Mouse (Mus musculus) hindbrain, postnatal 0 days (tissue): ENCODE data around the gene Ccdc86. TPM values are rescaled to one million over a fixed set of nuclear protein-coding genes. Genes with fewer than 3 reads are reported as not detected.
A peak's percentile ranks its signal among the peaks of the same experiment; 100 is the strongest.

Experiments used
- ATAC-seq: fragments of 200-750 bp; cut with Nextera tagmentation; 2 replicates; pipeline ENCODE4 v1.8.0; 2017; ENCODE audit warnings: mild to moderate bottlenecking, moderate TSS enrichment, moderate library complexity
- DNase-seq: peaks from one replicate; pipeline ENCODE4 v3.0.0-alpha.2; 2015; ENCODE audit warnings: low spot score
- H3K27ac ChIP-seq: fragments of 300-500 bp; sonication (generic); 2 replicates; pipeline ENCODE4 v1.5.1; 2014; ENCODE audit warnings: mild to moderate bottlenecking
- H3K27me3 ChIP-seq: fragments of 300-500 bp; sonication (generic); 2 replicates; pipeline ENCODE4 v1.6.1; 2014; ENCODE audit warnings: low read length, mixed read lengths; ENCODE audit not compliant: insufficient read depth
- H3K36me3 ChIP-seq: fragments of 300-500 bp; sonication (generic); 2 replicates; pipeline ENCODE4 v1.6.1; 2014; ENCODE audit warnings: low read length, mixed read lengths; ENCODE audit not compliant: insufficient read depth
- H3K4me1 ChIP-seq: fragments of 300-500 bp; sonication (generic); 2 replicates; pipeline ENCODE4 v1.6.1; 2014; ENCODE audit warnings: antibody characterized with exemption, low read length, mixed read lengths; ENCODE audit not compliant: insufficient read depth
- H3K4me2 ChIP-seq: fragments of 300-500 bp; sonication (generic); 2 replicates; pipeline ENCODE4 v1.6.1; 2014; ENCODE audit warnings: low read depth, mild to moderate bottlenecking, low read length, moderate library complexity, mixed read lengths
- H3K4me3 ChIP-seq: fragments of 300-500 bp; sonication (generic); 2 replicates; pipeline ENCODE4 v1.5.1; 2014; ENCODE audit warnings: low read length
- H3K9ac ChIP-seq: fragments of 300-500 bp; sonication (generic); replicated peaks from 2 replicates; pipeline ENCODE4 v1.6.1; 2014; ENCODE audit warnings: mild to moderate bottlenecking, low read length, moderate library complexity, mixed read lengths
- H3K9me3 ChIP-seq: fragments of 300-500 bp; sonication (generic); 2 replicates; pipeline ENCODE4 v1.6.1; 2016; ENCODE audit warnings: low read length, mixed read lengths
- CTCF ChIP-seq: IDR thresholded peaks from 2 replicates; pipeline ENCODE4 v1.5.1; 2016; ENCODE audit warnings: antibody characterized with exemption, control low read depth, low read depth
- WGBS: fragments of 180-500 bp; shearing (Covaris S2); extraction: QIAGEN DNeasy Blood & Tissue Kit; methylation state at CpG from one replicate; pipeline ENCODE4 v1.1.7; 2014; 5-methylcytosine and 5-hydroxymethylcytosine counted together
- polyA plus RNA-seq: library from polyadenylated mRNA; unstranded; fragments of >200 nt; fragmentation: Nextera tagmentation; extraction: Ambion mirVana; gene quantifications from 2 replicates; pipeline ENCODE4 v1.2.1, GENCODE M21; 2015
- total RNA-seq: library from RNA; depleted of rRNA; stranded (reverse); fragments of >200 nt; gene quantifications from 2 replicates; pipeline ENCODE4 v1.2.3, GENCODE M21; 2014

Gene Ccdc86
- total and polyA plus RNA-seq, 2 experiments from 2014 or later: 5.4 to 14.2 TPM

- Histone ChIP-seq H3K9ac (no peak overlapping the region), H3K27me3 (no peaks in the 10 kb centered on the region), H3K36me3 (no peaks in the 10 kb centered on the region), H3K4me2 (no peak overlapping the region), H3K9me3 (no peaks in the 10 kb centered on the region), H3K4me1 (no peaks in the 10 kb centered on the region), H3K4me3 (no peak overlapping the region), H3K27ac (no peak overlapping the region)
- peak; percentile 62 for TF ChIP-seq CTCF
- ATAC-seq: no peak
- 27% methylated on average over 14 of the region's 14 CpGs for WGBS
- peak; percentile 18 for DNase-seq
Observed at GRCm38 (mm10) chr19:10983146-10983545, 34.1 kb upstream of the Ccdc86 start.

- WGBS: 84% methylated on average over 5 of the region's 5 CpGs
- no peaks in the 10 kb centered on the region for H3K9me3 ChIP-seq
- TF ChIP-seq CTCF: no peak
- H3K27me3 ChIP-seq: no peaks in the 10 kb centered on the region
- DNase-seq (no peak), ATAC-seq (no peak)
- H3K4me1 ChIP-seq: no peaks in the 10 kb centered on the region
- H3K27ac ChIP-seq: no peak overlapping the region
- H3K4me2 ChIP-seq: no peak overlapping the region
- no peak overlapping the region for H3K9ac ChIP-seq
- no peak overlapping the region for H3K4me3 ChIP-seq
- H3K36me3 ChIP-seq: no peaks in the 10 kb centered on the region
Observed at GRCm38 (mm10) chr19:10980210-10980609, 31.1 kb upstream of the Ccdc86 start.

- no peaks in the 10 kb centered on the region for H3K27me3 ChIP-seq
- ATAC-seq (peak; percentile 65), DNase-seq (peak; percentile 76)
- H3K27ac ChIP-seq: no peak overlapping the region
- no peaks in the 10 kb centered on the region for H3K36me3 ChIP-seq
- H3K4me3 ChIP-seq: no peak overlapping the region
- peak; percentile 81 for TF ChIP-seq CTCF
- WGBS: 11% methylated on average over 18 of the region's 18 CpGs
- H3K4me2 ChIP-seq: peak overlapping the region; percentile 33
- H3K4me1 ChIP-seq: no peaks in the 10 kb centered on the region
- no peak overlapping the region for H3K9ac ChIP-seq
- no peaks in the 10 kb centered on the region for H3K9me3 ChIP-seq
Observed at GRCm38 (mm10) chr19:10979184-10980168, 30.4 kb upstream of the Ccdc86 start.

- no peak for DNase-seq
- Histone ChIP-seq H3K9me3 (0 out of 2 replicates have a peak, but pooled peaks cover 3% of the 10 kb centered on the region), H3K27me3 (no peaks in the 10 kb centered on the region), H3K4me2 (no peak overlapping the region), H3K36me3 (no peaks in the 10 kb centered on the region), H3K4me1 (no peaks in the 10 kb centered on the region), H3K4me3 (no peak overlapping the region), H3K9ac (no peak overlapping the region), H3K27ac (no peak overlapping the region)
- 54% methylated on average over 4 of the region's 4 CpGs for WGBS
- no peak for ATAC-seq
- peak; percentile 39 for TF ChIP-seq CTCF
Observed at GRCm38 (mm10) chr19:10976318-10976717, 27.3 kb upstream of the Ccdc86 start.

- DNase-seq: no peak
- Histone ChIP-seq H3K9ac (no peak overlapping the region), H3K36me3 (no peaks in the 10 kb centered on the region), H3K27me3 (no peaks in the 10 kb centered on the region), H3K4me3 (no peak overlapping the region), H3K4me2 (no peak overlapping the region), H3K4me1 (no peaks in the 10 kb centered on the region), H3K9me3 (0 out of 2 replicates have a peak, but pooled peaks cover 3% of the 10 kb centered on the region), H3K27ac (no peak overlapping the region)
- ATAC-seq: no peak
- 80% methylated on average over 2 of the region's 2 CpGs for WGBS
- TF ChIP-seq CTCF: no peak
Observed at GRCm38 (mm10) chr19:10975187-10975586, 26.1 kb upstream of the Ccdc86 start.

- DNase-seq (no peak), ATAC-seq (no peak)
- H3K4me2 ChIP-seq: no peak within 1 kb of the TSS
- no peak for TF ChIP-seq CTCF
- no peak within 1 kb of the TSS for H3K27ac ChIP-seq
- H3K4me1 ChIP-seq: no peaks in the 10 kb centered on the region
- no peaks in the 10 kb centered on the region for H3K36me3 ChIP-seq
- H3K4me3 ChIP-seq: no peak within 1 kb of the TSS
- H3K9ac ChIP-seq: no peak within 1 kb of the TSS
- 0 out of 2 replicates have a peak, but pooled peaks cover 3% of the 10 kb centered on the region for H3K9me3 ChIP-seq
- no peaks in the 10 kb centered on the region for H3K27me3 ChIP-seq
- 74% methylated on average over 4 of the region's 4 CpGs for WGBS
Observed at GRCm38 (mm10) chr19:10974238-10974865, 25.3 kb upstream of the Ccdc86 start, which contains the start of gene Ms4a10. Ms4a10 (minus strand) TSS chr19:10974670.
